Comparison of ENCODE assay signal across 9 mouse cellular contexts in the genomic region with DNA sequence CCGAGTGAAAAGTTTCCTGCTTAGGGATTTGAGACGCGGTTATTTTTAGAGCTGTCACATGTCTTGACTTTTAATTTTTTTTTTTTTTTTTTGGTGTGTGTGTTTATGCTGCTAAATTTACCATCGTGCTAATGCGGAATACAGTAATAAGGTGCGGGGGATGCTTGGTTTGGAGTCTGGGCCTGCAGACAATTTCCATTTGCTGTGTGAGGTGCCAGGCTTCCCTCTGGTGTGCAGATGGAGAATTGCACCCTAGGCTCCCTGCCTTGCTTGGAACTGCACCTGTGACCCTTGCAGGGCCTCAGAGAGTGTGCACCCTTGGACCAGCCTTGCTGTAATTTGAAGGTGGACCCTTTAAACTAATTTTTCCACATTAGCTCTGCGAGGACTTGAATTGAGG.
DNase-seq lines count a peak whose midpoint lies in the region; ATAC-seq lines count a peak whose summit lies in the region.
"Had no signal": no experiment of that assay in that cellular context is flagged by ENCODE, and none has a peak within 500 bp of the region (broad histone marks: within the 10 kb centered on the region; RNA-seq: fewer than 3 reads in every experiment).

No protein-coding gene starts in this region.

- H3K36me3 ChIP-seq in midbrain, embryonic 15.5 days (replicated peaks), result no peaks in the 10 kb centered on the region

- no peak overlapping the region for H3K9ac ChIP-seq in midbrain, embryonic 15.5 days

- 21% methylated on average over 7 of the region's 7 CpGs for WGBS in midbrain, embryonic 15.5 days

- peak overlapping the region; percentile 22 for H3K4me3 ChIP-seq in midbrain, embryonic 15.5 days
- H3K4me3 ChIP-seq: erythroblast, embryonic 14.5 days had no signal

- H3K4me1 ChIP-seq in midbrain, embryonic 15.5 days, result peaks cover 18% of the 10 kb centered on the region

- H3K27me3 ChIP-seq in midbrain, embryonic 15.5 days (replicated peaks), result no peaks in the 10 kb centered on the region

- peak overlapping the region; percentile 81 for H3K27ac ChIP-seq in midbrain, embryonic 15.5 days

- ATAC-seq in inflammation-experienced regulatory T-cells, adult 6 months, result peak; percentile 88
- peak; percentile 59 for ATAC-seq in midbrain, embryonic 15.5 days (replicated peaks)

- no peaks in the 10 kb centered on the region for H3K9me3 ChIP-seq in midbrain, embryonic 15.5 days

- DNase-seq in urinary bladder, postnatal 14 days (ENCODE audit: low spot score), result peak; percentile 66
- DNase-seq in urinary bladder, adult 2 months (ENCODE audit: low spot score), result no peak
- DNase-seq in cerebellum, postnatal 10 days, result peak; percentile 84 to 86
- peak; percentile 72 to 87 for DNase-seq in frontal cortex, adult 2 months (ENCODE audit: extremely low spot score in 1 of 2, low spot score in 1 of 2)
- DNase-seq in left cerebral cortex, adult 8-10 months (ENCODE audit: low spot score in 2 of 2), result peak; percentile 54 to 59
- peak; percentile 78 for DNase-seq in testis, postnatal 10 days (ENCODE audit: low spot score)

- peak overlapping the region; percentile 46 for H3K4me2 ChIP-seq in midbrain, embryonic 15.5 days
